Mouse (Mus musculus): ENCODE measurements at regions not wholly inside any gene's neighbourhood (a gene's known extent, or its start where the extent isn't known, plus 50 kb on each side); places are given as distances from the start of the nearest gene placed in this dataset.

DNA sequence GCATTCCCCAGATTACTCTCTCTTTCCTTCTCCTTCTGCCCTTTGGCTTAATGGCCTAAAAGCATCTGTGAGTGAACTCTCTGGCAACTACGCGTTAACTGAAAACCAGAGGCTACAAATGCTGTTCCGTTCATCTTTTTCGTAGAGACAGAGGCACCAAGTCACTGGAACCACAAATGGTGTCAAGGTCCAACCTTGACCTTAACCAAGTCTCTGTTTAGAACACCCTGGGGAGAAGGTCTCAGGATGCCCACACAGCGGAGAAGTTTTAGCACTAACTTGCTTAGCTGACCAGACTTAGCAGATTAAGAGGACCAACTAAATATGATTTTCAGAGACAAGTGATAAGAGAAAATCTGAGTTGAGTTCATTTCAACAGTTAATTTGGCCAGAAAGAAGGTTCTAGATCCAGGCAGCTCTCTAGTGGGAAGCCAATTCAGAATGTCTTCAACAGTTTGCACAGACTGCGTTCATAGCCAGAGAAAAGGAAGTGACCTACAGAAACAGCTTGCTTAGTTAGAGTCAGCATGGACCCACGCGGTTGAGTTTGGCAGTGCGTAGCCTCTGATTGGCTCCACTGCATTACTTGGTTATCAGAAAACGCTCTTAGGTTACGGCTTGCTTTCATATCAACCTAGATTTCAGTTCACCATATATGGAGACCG lies 169.8 kb downstream of the Ly86 start:
- Histone ChIP-seq H3K4me2 (ENCODE audit: low read length) (peak overlapping the region; percentile 50), H3K27ac (ENCODE audit: low read length) (peak overlapping the region; percentile 87), H3K36me3 (ENCODE audit: control insufficient read depth, insufficient read depth, low read length) (no peaks in the 10 kb centered on the region), H3K27me3 (ENCODE audit: control insufficient read depth, insufficient read depth, low read depth, low read length) (no peaks in the 10 kb centered on the region), H3K4me3 (ENCODE audit: low read depth, low read length) (no peak overlapping the region), H3K9ac (ENCODE audit: low read depth, low read length) (peak overlapping the region; percentile 52; the same call in 1 of the 2 replicates), H3K9me3 (replicated peaks; ENCODE audit: control insufficient read depth, low read length, poor library complexity, severe bottlenecking) (no peaks in the 10 kb centered on the region), H3K4me1 (ENCODE audit: control insufficient read depth, insufficient read depth, low read length) (peaks cover 19% of the 10 kb centered on the region)
- no peak for ATAC-seq
- 67% methylated on average over 12 of the region's 12 CpGs for WGBS

- no peaks in the 10 kb centered on the region for H3K36me3 ChIP-seq (ENCODE audit: control insufficient read depth, insufficient read depth, low read length)
- ATAC-seq: no peak
- H3K4me1 ChIP-seq (ENCODE audit: control insufficient read depth, insufficient read depth, low read length): peaks cover 19% of the 10 kb centered on the region
- H3K27me3 ChIP-seq (ENCODE audit: control insufficient read depth, insufficient read depth, low read depth, low read length): no peaks in the 10 kb centered on the region
- no peaks in the 10 kb centered on the region for H3K9me3 ChIP-seq (replicated peaks; ENCODE audit: control insufficient read depth, low read length, poor library complexity, severe bottlenecking)
- H3K27ac ChIP-seq (ENCODE audit: low read length): no peak overlapping the region; the same call in 1 of the 2 replicates
- no peak overlapping the region for H3K4me2 ChIP-seq (ENCODE audit: low read length)
- no peak overlapping the region for H3K9ac ChIP-seq (ENCODE audit: low read depth, low read length)
- H3K4me3 ChIP-seq (ENCODE audit: low read depth, low read length): no peak overlapping the region
- WGBS: 16% methylated on average over 14 of the region's 14 CpGs
Measured at GRCm38 (mm10) chr13:37517055-37517807, 172.2 kb downstream of the Ly86 start.

GRCm38 (mm10) chr13:37519948-37520347 lies 174.9 kb downstream of the Ly86 start:
- H3K4me3 ChIP-seq (ENCODE audit: low read depth, low read length): no peak overlapping the region
- no peaks in the 10 kb centered on the region for H3K36me3 ChIP-seq (ENCODE audit: control insufficient read depth, insufficient read depth, low read length)
- no peaks in the 10 kb centered on the region; the same call in 1 of the 2 replicates for H3K27me3 ChIP-seq (ENCODE audit: control insufficient read depth, insufficient read depth, low read depth, low read length)
- no peak overlapping the region for H3K4me2 ChIP-seq (ENCODE audit: low read length)
- no peak for ATAC-seq
- H3K4me1 ChIP-seq (ENCODE audit: control insufficient read depth, insufficient read depth, low read length): peaks cover 6% of the 10 kb centered on the region; the same call in 1 of the 2 replicates
- whole genome bisulfite sequencing: 86% methylated on average over 3 of the region's 3 CpGs
- no peaks in the 10 kb centered on the region for H3K9me3 ChIP-seq (replicated peaks; ENCODE audit: control insufficient read depth, low read length, poor library complexity, severe bottlenecking)
- H3K27ac ChIP-seq (ENCODE audit: low read length): no peak overlapping the region
- H3K9ac ChIP-seq (ENCODE audit: low read depth, low read length): no peak overlapping the region

- no peak overlapping the region for H3K4me3 ChIP-seq (ENCODE audit: low read depth, low read length)
- H3K9ac ChIP-seq (ENCODE audit: low read depth, low read length): no peak overlapping the region
- WGBS: 87% methylated on average over 15 of the region's 15 CpGs
- H3K4me2 ChIP-seq (ENCODE audit: low read length): no peak overlapping the region
- H3K9me3 ChIP-seq (replicated peaks; ENCODE audit: control insufficient read depth, low read length, poor library complexity, severe bottlenecking): no peaks in the 10 kb centered on the region
- H3K27ac ChIP-seq (ENCODE audit: low read length): no peak overlapping the region
- H3K27me3 ChIP-seq (ENCODE audit: control insufficient read depth, insufficient read depth, low read depth, low read length): no peaks in the 10 kb centered on the region; the same call in 1 of the 2 replicates
- H3K36me3 ChIP-seq (ENCODE audit: control insufficient read depth, insufficient read depth, low read length): no peaks in the 10 kb centered on the region
- no peak for ATAC-seq
- no peaks in the 10 kb centered on the region for H3K4me1 ChIP-seq (ENCODE audit: control insufficient read depth, insufficient read depth, low read length)
Measured at GRCm38 (mm10) chr13:37525097-37525726, 180.2 kb downstream of the Ly86 start.

DNA sequence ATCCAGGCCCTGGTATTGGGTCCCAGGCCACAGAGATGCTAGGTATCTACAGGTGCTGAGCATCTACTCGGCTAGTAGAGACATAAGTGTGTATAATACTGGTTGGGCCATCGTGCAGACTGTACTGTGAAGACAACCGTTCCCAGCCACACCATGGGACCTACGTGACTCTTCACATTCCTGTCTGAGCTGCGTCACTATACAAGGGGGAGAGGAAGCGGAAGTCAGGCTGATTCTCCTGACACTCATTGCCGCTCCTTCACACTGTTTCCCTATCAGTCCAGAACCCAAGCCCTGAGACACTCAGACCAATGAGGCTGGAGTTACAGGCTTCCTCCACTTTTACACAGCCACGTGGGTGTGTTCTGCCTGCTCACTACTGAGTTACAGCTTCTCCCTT lies 181.1 kb downstream of the Ly86 start:
- no peak for ATAC-seq
- Histone ChIP-seq H3K27ac (ENCODE audit: low read length) (no peak overlapping the region), H3K36me3 (ENCODE audit: control insufficient read depth, insufficient read depth, low read length) (no peaks in the 10 kb centered on the region), H3K9me3 (replicated peaks; ENCODE audit: control insufficient read depth, low read length, poor library complexity, severe bottlenecking) (no peaks in the 10 kb centered on the region), H3K9ac (ENCODE audit: low read depth, low read length) (no peak overlapping the region), H3K4me2 (ENCODE audit: low read length) (no peak overlapping the region), H3K4me1 (ENCODE audit: control insufficient read depth, insufficient read depth, low read length) (no peaks in the 10 kb centered on the region), H3K27me3 (ENCODE audit: control insufficient read depth, insufficient read depth, low read depth, low read length) (no peaks in the 10 kb centered on the region; the same call in 1 of the 2 replicates), H3K4me3 (ENCODE audit: low read depth, low read length) (no peak overlapping the region)
- WGBS: 88% methylated on average over 8 of the region's 8 CpGs

GRCm38 (mm10) chr13:37528380-37528779 lies 183.4 kb downstream of the Ly86 start:
- ATAC-seq: no peak
- WGBS: 66% methylated on average over 9 of the region's 9 CpGs
- H3K4me1 ChIP-seq (ENCODE audit: control insufficient read depth, insufficient read depth, low read length): no peaks in the 10 kb centered on the region

GRCm38 (mm10) chr13:37528876-37529275 lies 183.9 kb downstream of the Ly86 start:
- ATAC-seq: no peak
- WGBS: 77% methylated on average over 7 of the region's 7 CpGs
- H3K4me1 ChIP-seq (ENCODE audit: control insufficient read depth, insufficient read depth, low read length): no peaks in the 10 kb centered on the region
- no peak overlapping the region for H3K4me3 ChIP-seq (ENCODE audit: low read depth, low read length)
- no peak overlapping the region for H3K4me2 ChIP-seq (ENCODE audit: low read length)
- no peak overlapping the region for H3K27ac ChIP-seq (ENCODE audit: low read length)
- no peaks in the 10 kb centered on the region for H3K36me3 ChIP-seq (ENCODE audit: control insufficient read depth, insufficient read depth, low read length)
- H3K9ac ChIP-seq (ENCODE audit: low read depth, low read length): no peak overlapping the region
- no peaks in the 10 kb centered on the region for H3K27me3 ChIP-seq (ENCODE audit: control insufficient read depth, insufficient read depth, low read depth, low read length)
- no peaks in the 10 kb centered on the region for H3K9me3 ChIP-seq (replicated peaks; ENCODE audit: control insufficient read depth, low read length, poor library complexity, severe bottlenecking)

More at GRCm38 (mm10) chr13:37528380-37528779, 183.4 kb downstream of the Ly86 start:
- Histone ChIP-seq H3K27me3 (ENCODE audit: control insufficient read depth, insufficient read depth, low read depth, low read length) (no peaks in the 10 kb centered on the region; the same call in 1 of the 2 replicates), H3K36me3 (ENCODE audit: control insufficient read depth, insufficient read depth, low read length) (no peaks in the 10 kb centered on the region), H3K9me3 (replicated peaks; ENCODE audit: control insufficient read depth, low read length, poor library complexity, severe bottlenecking) (no peaks in the 10 kb centered on the region), H3K4me3 (ENCODE audit: low read depth, low read length) (no peak overlapping the region), H3K27ac (ENCODE audit: low read length) (no peak overlapping the region), H3K4me2 (ENCODE audit: low read length) (no peak overlapping the region), H3K9ac (ENCODE audit: low read depth, low read length) (no peak overlapping the region)

- Histone ChIP-seq H3K27me3 (ENCODE audit: control insufficient read depth, insufficient read depth, low read depth, low read length) (no peaks in the 10 kb centered on the region), H3K9ac (ENCODE audit: low read depth, low read length) (no peak overlapping the region), H3K9me3 (replicated peaks; ENCODE audit: control insufficient read depth, low read length, poor library complexity, severe bottlenecking) (no peaks in the 10 kb centered on the region), H3K36me3 (ENCODE audit: control insufficient read depth, insufficient read depth, low read length) (no peaks in the 10 kb centered on the region), H3K4me3 (ENCODE audit: low read depth, low read length) (no peak overlapping the region), H3K4me2 (ENCODE audit: low read length) (no peak overlapping the region), H3K27ac (ENCODE audit: low read length) (no peak overlapping the region), H3K4me1 (ENCODE audit: control insufficient read depth, insufficient read depth, low read length) (no peaks in the 10 kb centered on the region)
- 80% methylated on average over 8 of the region's 8 CpGs for WGBS
- ATAC-seq: no peak
Measured at GRCm38 (mm10) chr13:37531512-37532183, 186.6 kb downstream of the Ly86 start.
